Mouse (Mus musculus) embryonic fibroblast, embryonic 13.5 days (primary cell): ENCODE data around the gene Ntn4.

Experiments
- CTCF ChIP-seq: IDR thresholded peaks from 2 replicates; pipeline ENCODE4 v1.5.1; 2011; ENCODE audit warnings: mild to moderate bottlenecking, control low read depth, low read length, moderate library complexity, borderline replicate concordance; ENCODE audit not compliant: insufficient read depth
- POLR2A ChIP-seq: IDR thresholded peaks from 2 replicates; pipeline ENCODE4 v1.6.1; 2011; ENCODE audit warnings: low read depth, mild to moderate bottlenecking, control low read depth, low read length, moderate library complexity

- TF ChIP-seq CTCF (no peak), POLR2A (no peak)
Observed at GRCm38 (mm10) chr10:93623725-93624124, 16.8 kb upstream of the Ntn4 start.
